Mouse (Mus musculus): Measurements from ENCODE around the gene Sim2. TPM values are rescaled to one million over a fixed set of nuclear protein-coding genes. Genes with fewer than 3 reads are reported as not detected.

The Sim2 gene
- polyA plus RNA-seq (2015; fragmentation: Nextera tagmentation; extraction: Ambion mirVana): not detected in 2 replicates

DNA sequence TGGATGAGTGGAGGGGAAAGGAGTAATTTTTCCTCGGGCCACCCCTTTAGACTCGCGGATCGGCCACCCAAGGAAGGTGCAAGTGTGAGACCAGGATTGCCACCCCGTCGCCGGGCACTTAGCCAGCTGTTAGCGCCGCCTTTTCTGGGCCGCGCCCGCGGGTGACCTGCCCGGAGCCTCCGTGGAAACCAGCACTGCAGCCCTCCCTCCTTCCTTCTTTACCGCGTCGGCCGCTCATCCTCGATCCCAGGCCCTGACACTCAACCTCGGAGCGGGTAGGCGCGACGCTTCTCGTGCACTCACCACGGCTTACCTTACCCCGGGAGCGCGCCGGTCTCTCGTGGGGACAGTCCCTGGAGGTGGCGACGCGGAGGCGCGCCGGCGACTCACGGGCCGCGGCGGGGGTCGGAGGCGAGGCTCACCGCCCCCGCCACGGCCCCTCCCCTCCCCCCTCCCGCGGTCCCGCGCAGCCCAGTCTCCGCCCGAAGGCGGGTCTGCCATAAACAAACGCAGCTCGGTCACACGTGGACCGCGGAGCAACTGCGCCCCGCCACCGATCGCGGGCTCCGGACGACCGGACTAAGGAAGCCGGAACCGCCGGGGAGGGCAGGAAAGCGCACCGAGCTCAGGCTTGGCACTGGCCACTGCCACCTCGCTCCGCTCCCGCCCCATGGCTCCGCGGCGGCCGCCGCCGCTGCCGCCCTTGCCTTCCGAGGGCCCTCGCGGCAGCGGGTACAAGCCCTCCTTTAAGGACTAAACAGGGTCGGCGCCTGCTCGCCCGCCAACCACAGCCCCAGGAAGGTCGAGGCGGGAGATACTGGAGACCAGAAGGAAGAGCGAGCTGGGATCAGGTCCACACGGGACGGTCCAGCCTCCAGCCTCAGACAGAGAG lies at the start of gene Sim2:
Sim2 (plus strand) TSS at position 221 of the 892 bp plus-strand sequence.
- no peaks in the 10 kb centered on the region for H3K36me3 ChIP-seq
- peak within 1 kb of the TSS; percentile 13; the same call in 1 of the 2 replicates for H3K9ac ChIP-seq
- peak; percentile 41; the same call in 1 of the 2 replicates for ATAC-seq

DNA sequence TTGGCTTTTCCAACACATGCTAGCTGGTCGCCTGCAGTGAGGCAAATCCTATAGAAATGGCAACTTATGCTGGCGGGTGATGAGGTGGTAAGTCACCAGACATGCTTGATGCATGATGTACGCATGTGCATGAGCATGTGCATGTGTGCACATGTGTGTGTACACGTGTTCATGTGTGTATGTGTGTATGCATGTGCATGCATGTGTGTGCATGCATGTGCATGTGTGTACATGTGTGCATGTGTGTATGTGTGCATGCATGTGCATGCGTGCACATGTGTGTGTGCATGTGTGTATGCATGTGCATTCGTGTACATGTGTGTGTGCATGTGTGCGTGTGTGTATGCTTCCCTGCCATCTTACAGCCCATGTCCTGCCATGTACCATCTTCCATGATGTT lies 47.5 kb upstream of the Sim2 start:
- H3K36me3 ChIP-seq: no peaks in the 10 kb centered on the region
- H3K9me3 ChIP-seq: no peaks in the 10 kb centered on the region
- H3K27ac ChIP-seq: no peak overlapping the region
- H3K4me2 ChIP-seq (replicated peaks): no peak overlapping the region
- H3K9ac ChIP-seq: no peak overlapping the region
- H3K27me3 ChIP-seq (replicated peaks): peaks cover 3% of the 10 kb centered on the region
- H3K4me1 ChIP-seq (replicated peaks): 0 out of 2 replicates have a peak, but pooled peaks cover 5% of the 10 kb centered on the region
- no peak overlapping the region for H3K4me3 ChIP-seq (replicated peaks)
- ATAC-seq: no peak
- WGBS: 89% methylated on average over 7 of the region's 7 CpGs

More for the DNA sequence above, at the start of gene Sim2:
- Histone ChIP-seq H3K4me1 (replicated peaks) (peaks cover 26% of the 10 kb centered on the region), H3K4me3 (replicated peaks) (peak within 1 kb of the TSS; percentile 32), H3K27ac (no peak within 1 kb of the TSS), H3K27me3 (replicated peaks) (peaks cover 95% of the 10 kb centered on the region), H3K4me2 (replicated peaks) (peak within 1 kb of the TSS; percentile 75), H3K9me3 (no peaks in the 10 kb centered on the region)
- under 1% methylated on average over 90 of the region's 96 CpGs for WGBS

DNA sequence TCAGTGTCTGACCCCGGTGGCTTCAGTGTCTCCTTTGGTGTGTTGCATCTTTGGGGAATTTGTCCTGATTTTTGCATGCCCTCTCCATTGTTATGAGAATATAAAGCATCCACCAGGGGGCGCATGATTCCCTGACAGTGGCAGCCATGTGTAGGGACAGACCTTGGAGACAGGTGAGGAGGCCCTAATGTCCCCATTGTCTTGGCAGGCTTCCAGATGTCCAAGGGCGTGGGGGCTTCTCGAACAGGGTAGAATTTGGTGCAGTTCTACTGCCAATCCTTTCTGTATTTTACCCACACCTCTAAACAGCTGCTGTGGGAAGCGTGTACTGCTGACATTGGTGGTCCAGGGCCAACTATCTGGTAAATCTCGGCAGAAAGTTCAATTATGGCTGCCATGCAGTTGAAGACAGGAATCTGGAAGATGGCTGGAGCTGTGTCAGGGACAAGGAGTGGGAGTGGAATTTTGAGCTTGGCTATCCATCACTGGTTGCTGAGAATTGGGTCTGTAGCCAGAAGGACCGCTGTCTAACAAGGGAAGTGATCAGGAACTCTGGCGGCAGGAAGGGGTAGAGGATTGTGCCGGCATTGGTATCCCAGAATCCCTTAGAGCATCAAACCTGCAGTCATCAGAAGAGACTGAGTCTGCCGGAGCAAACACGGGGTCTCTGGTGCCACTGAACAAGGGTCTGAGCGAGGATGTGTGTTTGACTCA lies 46.3 kb upstream of the Sim2 start:
- Histone ChIP-seq H3K9ac (no peak overlapping the region), H3K9me3 (no peaks in the 10 kb centered on the region), H3K4me2 (replicated peaks) (no peak overlapping the region), H3K27ac (no peak overlapping the region), H3K27me3 (replicated peaks) (peaks cover 3% of the 10 kb centered on the region), H3K4me3 (replicated peaks) (no peak overlapping the region), H3K4me1 (replicated peaks) (0 out of 2 replicates have a peak, but pooled peaks cover 5% of the 10 kb centered on the region), H3K36me3 (no peaks in the 10 kb centered on the region)
- WGBS: 64% methylated on average over 12 of the region's 12 CpGs
- peak; percentile 73 for ATAC-seq

DNA sequence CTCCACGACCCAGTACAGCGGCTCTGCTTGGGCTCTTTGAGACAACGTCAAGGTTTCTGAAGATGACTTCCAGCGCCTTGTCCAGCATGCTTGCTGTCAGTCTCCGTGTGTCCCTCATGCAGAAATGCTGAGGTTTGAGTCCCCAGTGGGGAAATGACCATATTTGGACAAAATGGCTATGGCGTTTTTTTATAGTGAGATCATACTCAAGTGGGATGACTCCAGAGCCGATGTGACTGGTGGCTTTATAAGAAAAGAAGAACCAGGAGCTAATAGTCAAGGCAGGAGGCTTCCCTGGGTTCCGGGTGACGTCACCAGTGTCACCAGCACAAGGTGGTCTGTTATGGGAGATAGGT lies 45.8 kb upstream of the Sim2 start:
- 80% methylated on average over 9 of the region's 9 CpGs for WGBS
- H3K4me1 ChIP-seq (replicated peaks): 0 out of 2 replicates have a peak, but pooled peaks cover 5% of the 10 kb centered on the region
- no peaks in the 10 kb centered on the region for H3K9me3 ChIP-seq
- H3K4me3 ChIP-seq (replicated peaks): no peak overlapping the region
- H3K27ac ChIP-seq: no peak overlapping the region
- H3K9ac ChIP-seq: no peak overlapping the region
- no peak overlapping the region for H3K4me2 ChIP-seq (replicated peaks)
- H3K27me3 ChIP-seq (replicated peaks): peaks cover 3% of the 10 kb centered on the region
- H3K36me3 ChIP-seq: no peaks in the 10 kb centered on the region
- ATAC-seq: no peak

DNA sequence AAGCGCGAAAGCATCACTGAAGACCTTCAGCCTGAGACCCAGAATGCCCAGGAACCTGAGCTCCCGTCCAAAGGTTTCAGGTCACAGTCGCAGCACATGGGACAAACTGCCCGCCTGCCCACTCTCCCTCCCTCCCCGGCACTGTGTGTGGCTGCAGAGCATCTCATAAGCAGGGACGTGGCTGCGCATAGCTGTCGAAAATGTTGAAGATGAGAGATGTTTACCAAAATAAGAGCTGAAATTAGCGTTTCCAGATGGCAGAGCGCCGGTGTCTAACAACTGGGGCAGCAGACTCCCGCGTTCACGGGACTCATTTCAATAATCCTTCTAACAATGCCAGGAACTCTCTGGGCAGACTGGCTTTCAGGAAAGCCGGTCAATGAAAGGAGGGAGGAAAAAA lies 44.2 kb upstream of the Sim2 start:
- H3K9me3 ChIP-seq: no peaks in the 10 kb centered on the region
- H3K27ac ChIP-seq: no peak overlapping the region
- peaks cover 3% of the 10 kb centered on the region for H3K27me3 ChIP-seq (replicated peaks)
- H3K9ac ChIP-seq: no peak overlapping the region
- 0 out of 2 replicates have a peak, but pooled peaks cover 5% of the 10 kb centered on the region for H3K4me1 ChIP-seq (replicated peaks)
- H3K4me3 ChIP-seq (replicated peaks): no peak overlapping the region
- no peak overlapping the region for H3K4me2 ChIP-seq (replicated peaks)
- 36% methylated on average over 16 of the region's 16 CpGs for WGBS
- no peaks in the 10 kb centered on the region for H3K36me3 ChIP-seq
- no peak for ATAC-seq

DNA sequence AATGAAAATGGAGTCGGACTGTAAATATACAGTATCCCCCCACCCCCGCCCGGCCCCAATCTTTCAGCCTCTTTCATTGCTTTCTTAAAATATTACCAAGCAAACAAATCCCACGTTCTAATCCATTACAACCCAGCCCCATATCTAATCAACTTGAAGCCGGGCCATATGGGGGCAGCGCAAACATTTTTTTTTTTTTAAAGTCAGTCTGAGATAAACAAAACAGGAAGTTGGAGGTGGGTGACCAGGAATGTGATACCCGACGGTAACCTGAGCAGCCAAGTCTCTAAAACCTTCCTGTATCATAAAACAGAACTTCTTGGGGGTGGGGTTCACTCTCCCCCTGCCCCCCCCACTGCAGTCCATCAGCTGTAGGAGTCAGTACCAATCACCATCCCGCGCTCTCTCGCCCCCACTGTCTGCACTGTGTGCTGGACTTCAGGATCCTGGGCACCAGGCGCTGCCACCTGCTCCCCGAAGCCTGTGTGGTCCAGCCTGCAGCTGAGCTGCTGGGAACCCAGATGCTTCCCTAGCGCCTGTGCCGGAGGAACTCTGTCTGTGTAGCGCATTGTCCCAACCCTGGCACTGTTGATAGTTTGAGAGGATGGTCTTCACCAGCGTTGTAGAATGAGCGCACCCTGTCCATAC lies 43.5 kb upstream of the Sim2 start:
- no peak; the same call in 1 of the 2 replicates for ATAC-seq
- WGBS: 41% methylated on average over 18 of the region's 18 CpGs
- Histone ChIP-seq H3K9ac (no peak overlapping the region), H3K27me3 (replicated peaks) (peaks cover 3% of the 10 kb centered on the region), H3K4me3 (replicated peaks) (no peak overlapping the region), H3K4me1 (replicated peaks) (0 out of 2 replicates have a peak, but pooled peaks cover 5% of the 10 kb centered on the region), H3K36me3 (no peaks in the 10 kb centered on the region), H3K9me3 (no peaks in the 10 kb centered on the region), H3K27ac (no peak overlapping the region), H3K4me2 (replicated peaks) (no peak overlapping the region)

DNA sequence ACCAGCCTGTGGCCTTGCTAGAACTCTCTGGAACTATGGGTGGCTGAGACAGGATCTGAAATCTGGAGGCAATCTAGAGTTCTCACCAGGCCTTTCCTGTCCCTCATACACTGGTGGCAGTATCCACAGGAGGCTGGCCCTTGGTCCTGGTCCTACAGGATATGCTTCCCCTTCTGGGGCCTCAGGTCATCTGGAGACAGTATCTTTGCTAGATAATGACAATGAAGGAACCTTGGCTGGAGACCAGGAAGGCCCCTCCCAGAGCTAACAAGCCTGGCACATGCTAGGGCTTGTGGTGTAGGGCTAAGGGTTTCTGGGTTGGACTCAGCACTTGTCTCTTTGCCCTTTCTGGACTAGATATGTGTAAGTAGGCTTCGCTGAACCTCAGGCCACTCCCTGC lies 40.9 kb upstream of the Sim2 start:
- no peak overlapping the region for H3K4me3 ChIP-seq (replicated peaks)
- H3K9ac ChIP-seq: no peak overlapping the region
- WGBS: 80% methylated on average over 1 of the region's 1 CpGs
- H3K27ac ChIP-seq: no peak overlapping the region
- peaks cover 3% of the 10 kb centered on the region for H3K27me3 ChIP-seq (replicated peaks)
- H3K36me3 ChIP-seq: no peaks in the 10 kb centered on the region
- H3K4me1 ChIP-seq (replicated peaks): 0 out of 2 replicates have a peak, but pooled peaks cover 5% of the 10 kb centered on the region
- H3K9me3 ChIP-seq: no peaks in the 10 kb centered on the region
- ATAC-seq: no peak
- no peak overlapping the region for H3K4me2 ChIP-seq (replicated peaks)

DNA sequence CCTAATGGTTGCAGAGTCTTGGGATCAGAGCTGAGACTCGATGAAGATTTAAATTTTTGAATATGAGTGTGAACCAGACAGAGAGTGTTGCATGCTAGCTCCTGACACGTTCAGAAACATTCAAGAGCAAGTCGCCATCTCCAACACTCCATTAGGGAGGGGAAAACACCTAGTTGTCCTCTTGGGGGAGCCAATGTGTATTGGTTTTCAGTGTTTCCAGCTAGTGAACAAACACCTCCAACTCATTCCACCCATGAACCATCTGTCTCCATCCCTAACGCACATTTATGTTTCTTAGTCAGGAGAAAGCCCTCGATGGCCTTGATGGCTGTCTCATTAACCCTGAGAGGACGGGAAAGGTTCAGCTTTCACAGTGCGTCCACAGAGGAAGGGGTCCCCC lies 39.7 kb upstream of the Sim2 start:
- Histone ChIP-seq H3K36me3 (no peaks in the 10 kb centered on the region), H3K27ac (no peak overlapping the region), H3K4me3 (replicated peaks) (no peak overlapping the region), H3K4me2 (replicated peaks) (no peak overlapping the region), H3K27me3 (replicated peaks) (peaks cover 3% of the 10 kb centered on the region), H3K4me1 (replicated peaks) (0 out of 2 replicates have a peak, but pooled peaks cover 5% of the 10 kb centered on the region), H3K9me3 (no peaks in the 10 kb centered on the region), H3K9ac (no peak overlapping the region)
- no peak for ATAC-seq
- 40% methylated on average over 7 of the region's 7 CpGs for WGBS

DNA sequence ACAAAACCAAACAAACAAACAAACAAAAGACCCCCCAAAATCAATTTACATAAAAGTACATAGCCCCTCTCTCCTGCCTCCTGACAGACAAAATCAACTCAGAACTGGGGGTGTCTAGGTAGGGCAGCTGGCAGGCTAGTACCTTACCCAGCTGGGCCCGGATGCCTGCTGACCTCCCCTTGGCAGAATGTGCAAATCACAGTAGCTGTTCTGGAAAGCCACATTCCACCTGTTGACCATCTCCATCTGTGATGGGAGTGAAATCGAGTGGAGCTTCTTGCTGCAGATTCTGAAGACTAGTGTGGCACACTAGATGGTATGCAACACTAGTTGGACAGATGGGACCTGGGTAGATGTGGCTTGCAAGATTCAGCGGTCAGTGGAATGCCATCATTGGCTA lies 34.4 kb upstream of the Sim2 start:
- H3K27me3 ChIP-seq (replicated peaks): no peaks in the 10 kb centered on the region
- ATAC-seq: no peak
- H3K4me2 ChIP-seq (replicated peaks): no peak overlapping the region
- 83% methylated on average over 3 of the region's 3 CpGs for WGBS
- H3K36me3 ChIP-seq: no peaks in the 10 kb centered on the region
- H3K4me3 ChIP-seq (replicated peaks): no peak overlapping the region
- no peak overlapping the region for H3K9ac ChIP-seq
- H3K27ac ChIP-seq: no peak overlapping the region
- no peaks in the 10 kb centered on the region for H3K4me1 ChIP-seq (replicated peaks)
- no peaks in the 10 kb centered on the region for H3K9me3 ChIP-seq

DNA sequence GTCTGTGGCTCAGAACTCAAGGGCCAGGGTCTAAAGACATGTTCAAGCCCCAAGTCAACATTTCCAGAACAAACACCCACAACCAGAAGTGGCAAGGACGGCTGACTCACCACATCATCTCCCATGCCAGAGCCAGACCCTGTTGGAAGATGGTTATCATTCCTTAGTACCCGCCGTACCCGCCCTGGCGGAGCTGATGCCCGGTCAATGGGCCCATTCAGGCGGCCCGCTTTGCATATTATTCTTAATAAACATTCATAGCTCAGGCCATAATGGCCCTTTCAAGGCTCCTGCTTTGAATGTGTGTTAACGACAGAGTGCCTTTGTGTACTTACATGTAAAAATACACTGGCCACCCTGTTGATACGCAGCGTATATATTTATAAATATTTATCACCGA lies 29.6 kb upstream of the Sim2 start:
- no peaks in the 10 kb centered on the region for H3K27me3 ChIP-seq (replicated peaks)
- no peak overlapping the region for H3K27ac ChIP-seq
- H3K9me3 ChIP-seq: no peaks in the 10 kb centered on the region
- H3K9ac ChIP-seq: no peak overlapping the region
- no peak overlapping the region for H3K4me3 ChIP-seq (replicated peaks)
- H3K4me2 ChIP-seq (replicated peaks): no peak overlapping the region
- 0 out of 2 replicates have a peak, but pooled peaks have one; percentile 20 for ATAC-seq
- no peaks in the 10 kb centered on the region for H3K4me1 ChIP-seq (replicated peaks)
- WGBS: 82% methylated on average over 12 of the region's 12 CpGs
- no peaks in the 10 kb centered on the region for H3K36me3 ChIP-seq

DNA sequence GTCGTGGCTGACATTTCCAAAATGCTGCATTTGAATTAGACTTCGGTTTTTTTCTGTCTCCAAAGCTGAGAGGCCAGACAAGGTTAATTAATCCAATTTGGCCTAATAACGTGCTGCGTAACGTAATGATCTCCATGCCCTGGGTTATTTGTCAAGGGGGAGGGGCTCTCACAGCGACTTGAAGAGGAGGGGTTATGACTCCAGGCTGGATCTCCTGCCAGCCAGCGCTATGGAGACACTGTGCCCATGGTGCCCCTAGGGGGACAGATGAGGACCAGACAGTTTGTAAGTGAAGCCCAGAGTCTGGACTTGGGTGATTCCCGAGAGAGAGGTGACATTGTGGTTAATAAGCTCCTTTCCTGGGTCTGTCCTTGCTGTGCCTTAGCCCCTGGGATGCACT lies 29.2 kb upstream of the Sim2 start:
- Histone ChIP-seq H3K4me1 (replicated peaks) (no peaks in the 10 kb centered on the region), H3K27me3 (replicated peaks) (no peaks in the 10 kb centered on the region), H3K9me3 (no peaks in the 10 kb centered on the region), H3K4me2 (replicated peaks) (no peak overlapping the region), H3K27ac (no peak overlapping the region), H3K4me3 (replicated peaks) (no peak overlapping the region), H3K9ac (no peak overlapping the region), H3K36me3 (no peaks in the 10 kb centered on the region)
- 0 out of 2 replicates have a peak, but pooled peaks have one; percentile 34 for ATAC-seq
- 56% methylated on average over 8 of the region's 8 CpGs for WGBS

DNA sequence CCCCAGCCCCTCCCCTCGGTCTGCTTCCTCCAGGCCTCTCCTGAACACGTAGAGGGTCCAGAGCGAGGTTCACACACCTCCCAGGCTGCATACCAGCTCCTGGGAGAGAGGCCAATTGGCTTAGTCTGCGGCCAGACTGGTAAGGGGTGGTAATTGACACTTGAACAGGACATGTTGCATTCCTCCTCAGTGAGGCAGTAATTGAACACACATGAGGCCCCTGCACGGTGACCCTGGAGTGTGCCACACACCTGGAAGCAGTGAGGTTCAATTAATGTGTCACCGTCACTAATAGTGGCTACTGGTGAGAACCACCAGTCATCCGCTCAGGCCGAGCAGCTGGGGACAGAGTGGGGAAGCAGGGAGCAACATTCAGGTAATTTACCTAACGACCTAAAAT lies 24.9 kb upstream of the Sim2 start:
- ATAC-seq: no peak
- H3K4me2 ChIP-seq (replicated peaks): no peak overlapping the region
- WGBS: 56% methylated on average over 9 of the region's 9 CpGs

More for the DNA sequence above, 24.9 kb upstream of the Sim2 start:
- no peaks in the 10 kb centered on the region for H3K36me3 ChIP-seq
- no peaks in the 10 kb centered on the region for H3K9me3 ChIP-seq
- no peaks in the 10 kb centered on the region for H3K27me3 ChIP-seq (replicated peaks)
- H3K4me1 ChIP-seq (replicated peaks): no peaks in the 10 kb centered on the region
- no peak overlapping the region for H3K9ac ChIP-seq
- H3K27ac ChIP-seq: 0 out of 2 replicates have a peak overlapping the region, but pooled peaks have one; percentile 3
- H3K4me3 ChIP-seq (replicated peaks): no peak overlapping the region
